Comparison of ENCODE assay signal across 8 mouse cellular contexts in genomic region chr11:19830280-19831062, GRCm38 (mm10).
DNase-seq lines count a peak whose midpoint lies in the region; ATAC-seq and TF ChIP-seq lines count a peak whose summit lies in the region.

No protein-coding gene starts in this region.

- TF ChIP-seq CTCF in thymus, adult 2 months (IDR thresholded peaks at IDR 0.05; ENCODE audit: borderline replicate concordance, control insufficient read depth, extremely low read depth, insufficient read depth, low read length, poor library complexity): peak; percentile 76; the same call in 1 of the 2 replicates

- no peak overlapping the region for H3K4me2 ChIP-seq in liver, embryonic 13.5 days
- no peak overlapping the region for H3K4me2 ChIP-seq in neural tube, embryonic 14.5 days (ENCODE audit: low read depth, low read length)

- H3K4me1 ChIP-seq in liver, embryonic 13.5 days (replicated peaks): peaks cover 4% of the 10 kb centered on the region; the same call in 1 of the 2 replicates
- 0 out of 2 replicates have a peak, but pooled peaks cover 2% of the 10 kb centered on the region for H3K4me1 ChIP-seq in neural tube, embryonic 14.5 days (ENCODE audit: control insufficient read depth, insufficient read depth, low read length)
- peaks cover 18% of the 10 kb centered on the region for H3K4me1 ChIP-seq in thymus, adult 2 months (replicated peaks; ENCODE audit: control insufficient read depth, insufficient read depth, low read length)

- no peak overlapping the region for H3K27ac ChIP-seq in liver, embryonic 13.5 days
- H3K27ac ChIP-seq in neural tube, embryonic 14.5 days (ENCODE audit: low read depth, low read length): no peak overlapping the region
- peak overlapping the region; percentile 84 for H3K27ac ChIP-seq in thymus, adult 2 months (ENCODE audit: control insufficient read depth, insufficient read depth, low read length)

- H3K9me3 ChIP-seq in liver, embryonic 13.5 days (replicated peaks): no peaks in the 10 kb centered on the region
- H3K9me3 ChIP-seq in neural tube, embryonic 14.5 days (ENCODE audit: control insufficient read depth, low read length): no peaks in the 10 kb centered on the region

- H3K9ac ChIP-seq in liver, embryonic 13.5 days: no peak overlapping the region
- H3K9ac ChIP-seq in neural tube, embryonic 14.5 days (replicated peaks; ENCODE audit: low read depth, low read length): no peak overlapping the region

- 13% methylated on average over 18 of the region's 18 CpGs for WGBS in liver, embryonic 13.5 days (ENCODE audit: insufficient replicate concordance)
- WGBS in neural tube, embryonic 14.5 days: 18% methylated on average over 18 of the region's 18 CpGs
- WGBS in thymus, adult 2 months: 19% methylated on average over 18 of the region's 18 CpGs

- TF ChIP-seq POLR2A in thymus, adult 2 months (IDR thresholded peaks at IDR 0.05; ENCODE audit: control insufficient read depth, extremely low read depth, insufficient read depth, low read length, poor library complexity): no peak

- no peaks in the 10 kb centered on the region for H3K36me3 ChIP-seq in liver, embryonic 13.5 days
- no peaks in the 10 kb centered on the region for H3K36me3 ChIP-seq in neural tube, embryonic 14.5 days (ENCODE audit: control insufficient read depth, insufficient read depth, low read length)
- H3K36me3 ChIP-seq in thymus, adult 2 months (ENCODE audit: control insufficient read depth, insufficient read depth, low read length): no peaks in the 10 kb centered on the region

- peak; percentile 89 for ATAC-seq in common myeloid progenitor, adult 5-6 weeks (replicated peaks; ENCODE audit: low read depth, poor library complexity, severe bottlenecking)
- ATAC-seq in liver, embryonic 13.5 days (ENCODE audit: low read depth): no peak
- ATAC-seq in neural tube, embryonic 14.5 days (ENCODE audit: low read depth): 0 out of 2 replicates have a peak, but pooled peaks have one; percentile 39

- H3K27me3 ChIP-seq in liver, embryonic 13.5 days: no peaks in the 10 kb centered on the region
- H3K27me3 ChIP-seq in neural tube, embryonic 14.5 days (ENCODE audit: control insufficient read depth, insufficient read depth, low read length): no peaks in the 10 kb centered on the region; the same call in 1 of the 2 replicates
- no peaks in the 10 kb centered on the region for H3K27me3 ChIP-seq in thymus, adult 2 months (ENCODE audit: control insufficient read depth, insufficient read depth, low read length)

- DNase-seq in A20 (ENCODE audit: low read depth, low spot score) (peak; percentile 77), ZHBTc4 (ENCODE audit: low read depth, low spot score) (peak; percentile 91)
- DNase-seq in gastrocnemius, postnatal 25 days: peak; percentile 42
- DNase-seq in kidney, adult 8-10 months: peak; percentile 43 to 56
- DNase-seq in liver, embryonic 13.5 days: peak; percentile 40
- peak; percentile 78 for DNase-seq in thymus, adult 2 months

- no peak overlapping the region for H3K4me3 ChIP-seq in liver, embryonic 13.5 days (replicated peaks)
- H3K4me3 ChIP-seq in neural tube, embryonic 14.5 days (ENCODE audit: low read depth, low read length): no peak overlapping the region
- H3K4me3 ChIP-seq in thymus, adult 2 months (ENCODE audit: control insufficient read depth, insufficient read depth, low read length): no peak overlapping the region

Comparison
In these comparisons a context has a peak if more than half of its experiments do, and no peak if none do; other contexts are left out.
1. DNase-seq: peak in every context shown above with its lines; median percentile 91 in ZHBTc4; 78 in thymus, adult 2 months; 77 in A20; 50 in kidney, adult 8-10 months; 42 in gastrocnemius, postnatal 25 days; 40 in liver, embryonic 13.5 days.